Mouse (Mus musculus): ENCODE measurements at regions not wholly inside any gene's neighbourhood (a gene's known extent, or its start where the extent isn't known, plus 50 kb on each side); places are given as distances from the start of the nearest gene placed in this dataset.

DNA sequence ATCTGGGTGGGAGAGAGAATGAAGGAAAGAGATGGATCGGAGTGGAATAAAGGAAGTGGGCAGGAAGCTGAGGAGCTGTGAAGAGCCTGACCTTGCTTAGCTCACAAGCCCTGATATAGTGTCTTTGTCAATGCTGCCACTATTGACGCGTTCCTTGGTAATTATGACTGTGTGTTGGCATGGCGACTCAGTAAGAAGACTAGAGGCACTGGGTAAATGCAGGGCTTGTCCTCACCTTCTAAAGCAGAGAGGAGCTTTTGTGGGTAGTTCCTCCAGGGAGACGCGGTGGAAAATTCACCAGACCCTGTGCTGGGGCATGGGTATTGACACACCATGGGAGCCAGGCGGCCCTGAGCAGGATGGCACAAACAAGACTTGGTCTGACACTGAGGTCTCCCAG, 52.8 kb upstream of the Polg start:
- TF ChIP-seq CTCF (IDR thresholded peaks at IDR 0.05; ENCODE audit: borderline replicate concordance, control insufficient read depth, extremely low read depth, insufficient read depth, low read length, poor library complexity) (no peak), POLR2A (IDR thresholded peaks at IDR 0.05; ENCODE audit: control insufficient read depth, extremely low read depth, insufficient read depth, low read length, poor library complexity) (no peak)

All from thymus, adult 2 months (tissue).